In the genomic region with DNA sequence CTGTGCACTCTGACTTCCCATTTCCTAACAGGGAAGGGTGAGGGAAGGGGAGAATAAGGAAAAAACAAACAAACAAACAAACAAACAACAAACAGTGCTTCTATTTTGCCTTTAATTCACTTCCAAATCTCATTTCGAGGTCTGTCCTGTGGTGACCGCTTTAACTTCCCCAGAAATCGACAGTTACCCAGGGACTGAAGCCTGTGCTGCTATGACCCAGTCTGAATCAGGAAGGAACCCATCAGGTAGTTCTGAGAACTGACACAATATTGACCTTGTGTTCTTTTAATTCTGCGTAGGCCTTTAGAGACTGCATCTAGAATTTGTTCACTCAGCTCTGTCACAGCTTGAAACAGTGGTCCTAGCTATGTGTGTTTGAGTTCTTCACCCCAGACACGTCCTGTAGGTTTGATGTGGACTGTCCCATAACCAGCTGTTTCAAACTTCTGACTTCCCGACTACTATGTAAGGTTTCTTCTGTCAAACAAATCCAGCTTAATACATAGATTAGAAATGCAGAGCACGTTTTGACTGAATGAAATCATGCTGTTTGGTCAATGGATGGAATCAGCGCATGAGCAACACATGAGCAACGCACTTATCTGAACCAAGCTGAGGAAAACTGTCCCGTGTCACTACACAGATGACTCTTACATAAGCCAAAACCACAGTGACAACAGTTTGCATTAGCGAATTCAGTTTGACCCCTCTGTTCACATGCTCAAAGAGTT, we compare ENCODE assay signal across 22 mouse cellular contexts. TPM values are rescaled to one million over a fixed set of nuclear protein-coding genes. Genes with fewer than 3 reads are reported as not detected.
A peak's percentile ranks its signal among the peaks of the same experiment; 100 is the strongest.
DNase-seq lines count a peak whose midpoint lies in the region; ATAC-seq and TF ChIP-seq lines count a peak whose summit lies in the region.
"Had no signal": no experiment of that assay in that cellular context is flagged by ENCODE, and none has a peak within 500 bp of the region (broad histone marks: within the 10 kb centered on the region; RNA-seq: fewer than 3 reads in every experiment).

No protein-coding gene starts in this region.

- no peak for TF ChIP-seq CTCF in lung, postnatal 0 days (IDR thresholded peaks at IDR 0.05)

- no peaks in the 10 kb centered on the region for H3K36me3 ChIP-seq in lung, postnatal 0 days (ENCODE audit: insufficient read depth, low read length)
- no peaks in the 10 kb centered on the region for H3K36me3 ChIP-seq in forebrain, embryonic 16.5 days (ENCODE audit: control insufficient read depth, insufficient read depth)
- no peaks in the 10 kb centered on the region for H3K36me3 ChIP-seq in midbrain, embryonic 13.5 days
- H3K36me3 ChIP-seq: embryonic facial prominence, embryonic 10.5 days; limb, embryonic 12.5 days; liver, embryonic 13.5 days had no signal

- no peak overlapping the region for H3K4me2 ChIP-seq in lung, postnatal 0 days (replicated peaks; ENCODE audit: low read depth, low read length)
- no peak overlapping the region for H3K4me2 ChIP-seq in forebrain, embryonic 16.5 days (ENCODE audit: low read length)
- H3K4me2 ChIP-seq in midbrain, embryonic 13.5 days (replicated peaks), result no peak overlapping the region
- H3K4me2 ChIP-seq: limb, embryonic 12.5 days; liver, embryonic 13.5 days had no signal

- no peak overlapping the region for H3K4me3 ChIP-seq in lung, postnatal 0 days (ENCODE audit: low read depth, low read length)
- no peak overlapping the region for H3K4me3 ChIP-seq in forebrain, embryonic 16.5 days (replicated peaks; ENCODE audit: low read length)
- no peak overlapping the region for H3K4me3 ChIP-seq in midbrain, embryonic 13.5 days (replicated peaks)
- H3K4me3 ChIP-seq: embryonic facial prominence, embryonic 10.5 days; limb, embryonic 12.5 days; liver, embryonic 13.5 days had no signal

- no peak for ATAC-seq in lung, postnatal 0 days
- no peak for ATAC-seq in forebrain, embryonic 16.5 days
- no peak for ATAC-seq in midbrain, embryonic 13.5 days
- ATAC-seq: inflammation-experienced regulatory T-cells, adult 6 months; Patski had no signal

- no peak for TF ChIP-seq EP300 in lung, postnatal 0 days (IDR thresholded peaks at IDR 0.05)

- DNase-seq in heart, adult 11 months, result peak; percentile 51
- no peak for DNase-seq in heart, postnatal 14 days
- peak; percentile 7 for DNase-seq in lung, postnatal 0 days (ENCODE audit: low spot score)
- no peak for DNase-seq in lung, postnatal 10 days
- no peak for DNase-seq in kidney, adult 11 months
- DNase-seq in gastrocnemius, postnatal 14 days, result no peak
- DNase-seq: cerebellum, adult 11-12 months; cerebellum, postnatal 10 days; gastrocnemius, postnatal 25 days; heart, postnatal 36 days; kidney, postnatal 36 days; liver, embryonic 13.5 days; lung, adult 2 months; lung, postnatal 36 days; thymus, adult 18-20 months; thymus, postnatal 36 days had no signal

- no peaks in the 10 kb centered on the region for H3K4me1 ChIP-seq in lung, postnatal 0 days (ENCODE audit: insufficient read depth, low read depth, low read length)
- peaks cover 44% of the 10 kb centered on the region for H3K4me1 ChIP-seq in forebrain, embryonic 16.5 days (replicated peaks; ENCODE audit: control insufficient read depth, insufficient read depth, low read length)
- H3K4me1 ChIP-seq in midbrain, embryonic 13.5 days (replicated peaks), result peaks cover 62% of the 10 kb centered on the region
- H3K4me1 ChIP-seq: liver, embryonic 13.5 days had no signal

- H3K27me3 ChIP-seq in lung, postnatal 0 days (replicated peaks; ENCODE audit: insufficient read depth, low read length), result no peaks in the 10 kb centered on the region
- no peaks in the 10 kb centered on the region for H3K27me3 ChIP-seq in forebrain, embryonic 16.5 days (replicated peaks; ENCODE audit: control insufficient read depth, insufficient read depth, low read length)
- no peaks in the 10 kb centered on the region for H3K27me3 ChIP-seq in midbrain, embryonic 13.5 days
- H3K27me3 ChIP-seq: limb, embryonic 12.5 days; liver, embryonic 13.5 days; Patski had no signal

- intact Hi-C loops in heart, postnatal 14 days (cut with DNase I), result no loop called here
- intact Hi-C loops in gastrocnemius, postnatal 14 days (cut with DNase I; ENCODE audit: low total_unique reads), result no loop called here

- WGBS in lung, postnatal 0 days, result 79% methylated on average over 11 of the region's 11 CpGs
- 71% methylated on average over 11 of the region's 11 CpGs for WGBS in forebrain, embryonic 16.5 days
- 61% methylated on average over 11 of the region's 11 CpGs for WGBS in midbrain, embryonic 13.5 days

- no peak overlapping the region for H3K9ac ChIP-seq in lung, postnatal 0 days (replicated peaks; ENCODE audit: low read depth)
- H3K9ac ChIP-seq in forebrain, embryonic 16.5 days (replicated peaks; ENCODE audit: low read depth, low read length), result no peak overlapping the region
- H3K9ac ChIP-seq in midbrain, embryonic 13.5 days (replicated peaks), result no peak overlapping the region
- H3K9ac ChIP-seq: limb, embryonic 12.5 days; liver, embryonic 13.5 days had no signal

- H3K9me3 ChIP-seq in lung, postnatal 0 days (ENCODE audit: low read length), result no peaks in the 10 kb centered on the region
- no peaks in the 10 kb centered on the region for H3K9me3 ChIP-seq in forebrain, embryonic 16.5 days (ENCODE audit: control insufficient read depth, low read length)
- no peaks in the 10 kb centered on the region for H3K9me3 ChIP-seq in midbrain, embryonic 13.5 days
- H3K9me3 ChIP-seq: embryonic facial prominence, embryonic 10.5 days; limb, embryonic 12.5 days; liver, embryonic 13.5 days had no signal

- no peak overlapping the region for H3K27ac ChIP-seq in lung, postnatal 0 days (ENCODE audit: low read length)
- H3K27ac ChIP-seq in forebrain, embryonic 16.5 days (ENCODE audit: low read length), result peak overlapping the region; percentile 6; the same call in 1 of the 2 replicates
- H3K27ac ChIP-seq in midbrain, embryonic 13.5 days, result peak overlapping the region; percentile 69
- H3K27ac ChIP-seq: limb, embryonic 12.5 days; liver, embryonic 13.5 days had no signal

RNA-seq across cellular contexts. Expression of a gene that starts 59.9 kb away (rescaled TPM):
- total RNA-seq in heart, postnatal 14 days (2021), result 10 to 100 TPM; 21.0 to 23.3 TPM
- 22.5 and 31.3 TPM in 2 replicates for polyA plus RNA-seq in lung, postnatal 0 days (2015; fragmentation: Nextera tagmentation; extraction: Ambion mirVana)
- polyA plus RNA-seq in forebrain, embryonic 16.5 days (2015; fragmentation: Nextera tagmentation; extraction: Ambion mirVana), result 118 and 132 TPM in 2 replicates
- 325 and 347 TPM in 2 replicates for polyA plus RNA-seq in midbrain, embryonic 13.5 days (2015; fragmentation: Nextera tagmentation; extraction: Ambion mirVana)
- total RNA-seq in gastrocnemius, postnatal 14 days (2021), result 10 to 100 TPM in 1 of 2 experiments, 1 to 10 TPM in 1; 9.9 to 14.0 TPM

Comparison
In these comparisons a context has a peak if more than half of its experiments do, and no peak if none do; other contexts are left out.
1. DNase-seq: peak in heart, adult 11 months (single experiment) and lung, postnatal 0 days (single experiment); none in heart, postnatal 14 days (0 of 2), lung, postnatal 10 days (single experiment), kidney, adult 11 months (single experiment) and gastrocnemius, postnatal 14 days (single experiment).